Mouse (Mus musculus) forebrain, postnatal 0 days (tissue): ENCODE data around the gene Egfl8. TPM values are rescaled to one million over a fixed set of nuclear protein-coding genes. Genes with fewer than 3 reads are reported as not detected.

Experiments
- ATAC-seq: fragments of 200-750 bp; cut with Nextera tagmentation; 2 replicates; pipeline ENCODE4 v1.8.0; 2017; ENCODE audit warnings: mild to moderate bottlenecking, moderate library complexity
- DNase-seq: peaks from one replicate; pipeline ENCODE4 v3.0.0-alpha.2; 2015
- H3K27ac ChIP-seq: fragments of 300-500 bp; sonication (generic); 2 replicates; pipeline ENCODE4 v1.5.1; 2014; ENCODE audit warnings: low read depth, mild to moderate bottlenecking, antibody characterized with exemption, low read length, moderate library complexity, mixed read lengths
- H3K27me3 ChIP-seq: fragments of 300-500 bp; sonication (generic); 2 replicates; pipeline ENCODE4 v1.6.1; 2014; ENCODE audit warnings: mild to moderate bottlenecking, low read length, mixed read lengths; ENCODE audit not compliant: insufficient read depth
- H3K36me3 ChIP-seq: fragments of 300-500 bp; sonication (generic); 2 replicates; pipeline ENCODE4 v1.6.1; 2014; ENCODE audit warnings: mild to moderate bottlenecking, moderate library complexity; ENCODE audit not compliant: insufficient read depth
- H3K4me1 ChIP-seq: fragments of 300-500 bp; sonication (generic); 2 replicates; pipeline ENCODE4 v1.6.1; 2014; ENCODE audit warnings: antibody characterized with exemption; ENCODE audit not compliant: insufficient read depth
- H3K4me2 ChIP-seq: fragments of 300-500 bp; sonication (generic); 2 replicates; pipeline ENCODE4 v1.6.1; 2014; ENCODE audit warnings: low read depth, mild to moderate bottlenecking, moderate library complexity
- H3K4me3 ChIP-seq: fragments of 300-500 bp; sonication (generic); 2 replicates; pipeline ENCODE4 v1.5.1; 2014; ENCODE audit warnings: low read depth, low read length, mixed read lengths
- H3K9ac ChIP-seq: fragments of 300-500 bp; sonication (generic); 2 replicates; pipeline ENCODE4 v1.6.1; 2014; ENCODE audit warnings: mild to moderate bottlenecking
- H3K9me3 ChIP-seq: fragments of 300-500 bp; sonication (generic); 2 replicates; pipeline ENCODE4 v1.6.1; 2016; ENCODE audit warnings: low read length
- CTCF ChIP-seq: sonication (generic); IDR thresholded peaks from 2 replicates; pipeline ENCODE4 v1.5.1; 2016; ENCODE audit warnings: antibody characterized with exemption, control low read depth, low read depth
- WGBS: fragments of 180-500 bp; shearing (Covaris S2); extraction: QIAGEN DNeasy Blood & Tissue Kit; methylation state at CpG from one replicate; pipeline ENCODE4 v1.1.7; 2014; 5-methylcytosine and 5-hydroxymethylcytosine counted together
- polyA plus RNA-seq: library from polyadenylated mRNA; unstranded; fragments of >200 nt; fragmentation: Nextera tagmentation; extraction: Ambion mirVana; gene quantifications from 2 replicates; pipeline ENCODE4 v1.2.1, GENCODE M21; 2015
- total RNA-seq: library from RNA; depleted of rRNA; stranded (reverse); fragments of >200 nt; gene quantifications from 2 replicates; pipeline ENCODE4 v1.2.3, GENCODE M21; 2014

The Egfl8 gene
- total and polyA plus RNA-seq, 2 experiments from 2014 or later: 3.2 to 3.8 TPM

GRCm38 (mm10) chr17:34659897-34660214 lies 44.1 kb upstream of the Egfl8 start:
- no peak overlapping the region for H3K4me3 ChIP-seq
- WGBS: 70% methylated on average over 3 of the region's 3 CpGs

GRCm38 (mm10) chr17:34659181-34659896 lies 43.6 kb upstream of the Egfl8 start:
- Histone ChIP-seq H3K9ac (no peak overlapping the region), H3K27ac (no peak overlapping the region), H3K27me3 (peaks cover 4% of the 10 kb centered on the region; the same call in 1 of the 2 replicates), H3K4me3 (no peak overlapping the region), H3K9me3 (no peaks in the 10 kb centered on the region), H3K4me1 (no peaks in the 10 kb centered on the region), H3K4me2 (no peak overlapping the region), H3K36me3 (peaks cover 4% of the 10 kb centered on the region)
- 65% methylated on average over 12 of the region's 12 CpGs for WGBS
- no peak for ATAC-seq
- no peak for DNase-seq
- no peak for TF ChIP-seq CTCF

More at GRCm38 (mm10) chr17:34659897-34660214, 44.1 kb upstream of the Egfl8 start:
- ATAC-seq (no peak), DNase-seq (no peak)
- H3K27ac ChIP-seq: no peak overlapping the region
- TF ChIP-seq CTCF: no peak
- peaks cover 4% of the 10 kb centered on the region; the same call in 1 of the 2 replicates for H3K27me3 ChIP-seq
- no peaks in the 10 kb centered on the region for H3K4me1 ChIP-seq
- H3K9ac ChIP-seq: no peak overlapping the region
- no peaks in the 10 kb centered on the region for H3K9me3 ChIP-seq
- H3K36me3 ChIP-seq: no peaks in the 10 kb centered on the region
- no peak overlapping the region for H3K4me2 ChIP-seq

GRCm38 (mm10) chr17:34658591-34658990 lies 42.8 kb upstream of the Egfl8 start:
- H3K9ac ChIP-seq: no peak overlapping the region
- H3K36me3 ChIP-seq: peaks cover 10% of the 10 kb centered on the region
- H3K4me1 ChIP-seq: no peaks in the 10 kb centered on the region
- no peak for TF ChIP-seq CTCF
- H3K4me3 ChIP-seq: no peak overlapping the region
- DNase-seq (no peak), ATAC-seq (no peak)
- 84% methylated on average over 3 of the region's 3 CpGs for WGBS
- H3K27ac ChIP-seq: no peak overlapping the region
- no peaks in the 10 kb centered on the region for H3K9me3 ChIP-seq
- no peak overlapping the region for H3K4me2 ChIP-seq
- H3K27me3 ChIP-seq: peaks cover 4% of the 10 kb centered on the region; the same call in 1 of the 2 replicates

GRCm38 (mm10) chr17:34658145-34658544 lies 42.4 kb upstream of the Egfl8 start:
- DNase-seq: no peak
- ATAC-seq: no peak
- H3K9ac ChIP-seq: no peak overlapping the region
- no peak overlapping the region for H3K27ac ChIP-seq
- 79% methylated on average over 2 of the region's 2 CpGs for WGBS
- peaks cover 4% of the 10 kb centered on the region; the same call in 1 of the 2 replicates for H3K27me3 ChIP-seq
- no peak overlapping the region for H3K4me2 ChIP-seq
- H3K4me3 ChIP-seq: no peak overlapping the region
- no peak for TF ChIP-seq CTCF
- H3K36me3 ChIP-seq: peaks cover 14% of the 10 kb centered on the region
- H3K9me3 ChIP-seq: no peaks in the 10 kb centered on the region
- no peaks in the 10 kb centered on the region for H3K4me1 ChIP-seq

GRCm38 (mm10) chr17:34657271-34657670 lies 41.5 kb upstream of the Egfl8 start:
- Histone ChIP-seq H3K4me1 (no peaks in the 10 kb centered on the region), H3K4me3 (no peak overlapping the region), H3K4me2 (no peak overlapping the region), H3K36me3 (peaks cover 23% of the 10 kb centered on the region), H3K9me3 (no peaks in the 10 kb centered on the region), H3K9ac (no peak overlapping the region), H3K27me3 (peaks cover 4% of the 10 kb centered on the region; the same call in 1 of the 2 replicates), H3K27ac (no peak overlapping the region)
- no peak for TF ChIP-seq CTCF
- DNase-seq (no peak), ATAC-seq (no peak)
- 53% methylated on average over 2 of the region's 2 CpGs for WGBS

- no peak for DNase-seq
- H3K4me2 ChIP-seq: no peak overlapping the region
- H3K36me3 ChIP-seq: peaks cover 29% of the 10 kb centered on the region
- ATAC-seq: no peak
- TF ChIP-seq CTCF: no peak
- no peak overlapping the region for H3K27ac ChIP-seq
- WGBS: 47% methylated on average over 8 of the region's 8 CpGs
- peaks cover 4% of the 10 kb centered on the region; the same call in 1 of the 2 replicates for H3K27me3 ChIP-seq
- no peak overlapping the region for H3K4me3 ChIP-seq
- H3K4me1 ChIP-seq: no peaks in the 10 kb centered on the region
- H3K9ac ChIP-seq: no peak overlapping the region
- no peaks in the 10 kb centered on the region for H3K9me3 ChIP-seq
These were observed 40.9 kb upstream of the Egfl8 start for GRCm38 (mm10) chr17:34656666-34657065.

- no peak overlapping the region for H3K4me2 ChIP-seq
- H3K4me3 ChIP-seq: no peak overlapping the region
- peaks cover 4% of the 10 kb centered on the region; the same call in 1 of the 2 replicates for H3K27me3 ChIP-seq
- peak; percentile 22; the same call in 1 of the 2 replicates for TF ChIP-seq CTCF
- no peak overlapping the region for H3K27ac ChIP-seq
- WGBS: 36% methylated on average over 4 of the region's 4 CpGs
- peaks cover 40% of the 10 kb centered on the region for H3K36me3 ChIP-seq
- H3K9ac ChIP-seq: no peak overlapping the region
- peak; percentile 68 for ATAC-seq
- H3K4me1 ChIP-seq: no peaks in the 10 kb centered on the region
- H3K9me3 ChIP-seq: no peaks in the 10 kb centered on the region
- peak; percentile 31 for DNase-seq
These were observed 39.8 kb upstream of the Egfl8 start for GRCm38 (mm10) chr17:34655581-34655991.
